Mouse (Mus musculus) lung, embryonic 16.5 days (tissue): ENCODE measurements around the gene Cd7. TPM values are rescaled to one million over a fixed set of nuclear protein-coding genes. Genes with fewer than 3 reads are reported as not detected.

Experiments
- ATAC-seq: fragments of 200-750 bp; cut with Nextera tagmentation; 2 replicates; pipeline ENCODE4 v1.8.0; 2017; ENCODE audit warnings: low read depth, mild to moderate bottlenecking, moderate library complexity
- H3K27ac ChIP-seq: fragments of 300-500 bp; sonication (generic); 2 replicates; pipeline ENCODE4 v1.5.1; 2014; ENCODE audit warnings: mild to moderate bottlenecking, control low read depth, low read length
- H3K27me3 ChIP-seq: fragments of 300-500 bp; sonication (generic); 2 replicates; pipeline ENCODE4 v1.6.1; 2014; ENCODE audit warnings: low read depth, low read length, mixed read lengths; ENCODE audit not compliant: control insufficient read depth, insufficient read depth
- H3K36me3 ChIP-seq: fragments of 300-500 bp; sonication (generic); 2 replicates; pipeline ENCODE4 v1.6.1; 2014; ENCODE audit warnings: low read length; ENCODE audit not compliant: control insufficient read depth, insufficient read depth
- H3K4me1 ChIP-seq: fragments of 300-500 bp; sonication (generic); replicated peaks from 2 replicates; pipeline ENCODE4 v1.6.1; 2014; ENCODE audit warnings: low read length, mixed read lengths; ENCODE audit not compliant: control insufficient read depth, insufficient read depth
- H3K4me2 ChIP-seq: fragments of 300-500 bp; sonication (generic); 2 replicates; pipeline ENCODE4 v1.6.1; 2014; ENCODE audit warnings: low read depth, low read length, control low read depth
- H3K4me3 ChIP-seq: fragments of 300-500 bp; sonication (generic); 2 replicates; pipeline ENCODE4 v1.5.1; 2014; ENCODE audit warnings: mild to moderate bottlenecking, low read length, control low read depth
- H3K9ac ChIP-seq: fragments of 300-500 bp; sonication (generic); 2 replicates; pipeline ENCODE4 v1.6.1; 2014; ENCODE audit warnings: low read length, control low read depth
- H3K9me3 ChIP-seq: fragments of 300-500 bp; sonication (generic); 2 replicates; pipeline ENCODE4 v1.6.1; 2016; ENCODE audit warnings: low read length; ENCODE audit not compliant: control insufficient read depth
- WGBS: fragments of 180-500 bp; shearing (Covaris S2); extraction: QIAGEN DNeasy Blood & Tissue Kit; methylation state at CpG from one replicate; pipeline ENCODE4 v1.1.7; 2014; 5-methylcytosine and 5-hydroxymethylcytosine counted together
- polyA plus RNA-seq: library from polyadenylated mRNA; unstranded; fragments of >200 nt; fragmentation: Nextera tagmentation; extraction: Ambion mirVana; gene quantifications from 2 replicates; pipeline ENCODE4 v1.2.1, GENCODE M21; 2015

The Cd7 gene
- polyA plus RNA-seq = 1.3 and 1.8 TPM in 2 replicates

DNA sequence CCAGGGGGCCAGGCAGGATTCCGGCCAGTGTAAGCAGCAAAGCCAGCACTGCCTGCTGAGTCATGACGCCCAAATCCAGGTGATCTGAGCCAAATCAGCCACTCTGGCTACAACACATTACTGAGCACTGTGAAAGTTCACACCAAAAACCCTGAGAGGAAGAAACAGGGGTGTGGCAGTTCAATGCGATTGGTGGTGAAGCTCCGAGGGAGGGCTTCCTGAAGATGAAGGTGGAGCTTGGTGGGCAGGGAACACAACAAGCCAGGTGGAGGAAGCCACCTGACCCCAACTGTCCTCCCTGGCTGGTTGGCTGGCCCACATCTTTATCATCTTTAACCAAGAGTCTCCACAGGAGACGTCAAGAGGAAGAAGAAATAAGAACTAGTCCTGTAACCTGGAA lies at the start of gene Cd7:
TSS of gene Cd7 (minus strand) at position 117 of the 400 bp plus-strand sequence.
- 51% methylated on average over 5 of the region's 5 CpGs for WGBS
- no peaks in the 10 kb centered on the region; the same call in 1 of the 2 replicates for H3K27me3 ChIP-seq
- no peaks in the 10 kb centered on the region for H3K9me3 ChIP-seq
- H3K36me3 ChIP-seq = no peaks in the 10 kb centered on the region
- H3K9ac ChIP-seq = no peak within 1 kb of the TSS
- no peak within 1 kb of the TSS for H3K4me3 ChIP-seq
- H3K27ac ChIP-seq = no peak within 1 kb of the TSS
- no peaks in the 10 kb centered on the region for H3K4me1 ChIP-seq
- H3K4me2 ChIP-seq = no peak within 1 kb of the TSS
- no peak for ATAC-seq

DNA sequence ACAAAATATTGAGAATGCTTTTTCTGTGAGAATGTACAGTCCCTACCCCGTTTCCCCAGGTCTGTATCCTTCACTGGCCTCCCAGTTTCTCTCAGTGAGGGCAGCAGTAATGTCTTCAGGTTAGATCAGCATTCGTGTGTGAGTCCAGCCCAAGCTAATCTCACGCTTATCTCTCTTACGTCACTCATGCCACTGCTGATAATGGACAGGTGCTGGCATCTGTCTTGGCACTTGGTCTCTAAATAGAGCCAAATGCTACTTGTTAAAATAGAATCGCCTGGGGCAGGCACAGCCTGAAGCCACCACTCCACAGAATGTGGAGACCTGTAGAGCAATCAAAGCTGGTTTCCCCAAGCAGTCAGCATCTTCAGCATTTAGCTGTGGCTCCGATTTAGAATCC lies 49.8 kb upstream of the Cd7 start:
- H3K4me2 ChIP-seq = no peak overlapping the region
- no peaks in the 10 kb centered on the region for H3K27me3 ChIP-seq
- no peak for ATAC-seq
- H3K9me3 ChIP-seq = no peaks in the 10 kb centered on the region
- H3K4me3 ChIP-seq = no peak overlapping the region
- H3K9ac ChIP-seq = no peak overlapping the region
- WGBS = 46% methylated on average over 6 of the region's 6 CpGs
- H3K27ac ChIP-seq = no peak overlapping the region
- H3K4me1 ChIP-seq = peaks cover 3% of the 10 kb centered on the region; the same call in 1 of the 2 replicates
- H3K36me3 ChIP-seq = no peaks in the 10 kb centered on the region

DNA sequence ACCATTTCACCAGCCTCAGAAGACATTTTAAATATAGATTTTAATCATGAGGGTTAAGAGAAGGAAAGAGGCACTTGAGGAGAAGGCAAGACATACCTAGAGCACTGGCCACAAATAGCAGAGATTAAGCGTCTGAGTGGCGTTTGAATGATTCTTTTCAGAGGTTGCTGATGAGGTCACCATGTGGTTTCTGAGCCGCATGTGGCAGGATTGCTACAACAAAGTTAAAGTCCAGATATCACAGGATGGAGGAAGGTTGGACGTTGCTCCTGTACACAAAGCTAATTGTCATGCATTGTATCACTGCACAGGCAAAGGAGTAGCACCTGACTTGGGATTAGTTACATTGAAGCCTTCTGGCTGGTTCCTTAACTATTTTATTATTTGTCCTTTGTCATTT lies 47.1 kb upstream of the Cd7 start:
- WGBS = 41% methylated on average over 4 of the region's 4 CpGs
- Histone ChIP-seq H3K27me3 (no peaks in the 10 kb centered on the region), H3K4me1 (peaks cover 3% of the 10 kb centered on the region; the same call in 1 of the 2 replicates), H3K4me2 (no peak overlapping the region), H3K27ac (no peak overlapping the region), H3K4me3 (no peak overlapping the region), H3K9ac (no peak overlapping the region), H3K36me3 (no peaks in the 10 kb centered on the region), H3K9me3 (no peaks in the 10 kb centered on the region)
- no peak for ATAC-seq

DNA sequence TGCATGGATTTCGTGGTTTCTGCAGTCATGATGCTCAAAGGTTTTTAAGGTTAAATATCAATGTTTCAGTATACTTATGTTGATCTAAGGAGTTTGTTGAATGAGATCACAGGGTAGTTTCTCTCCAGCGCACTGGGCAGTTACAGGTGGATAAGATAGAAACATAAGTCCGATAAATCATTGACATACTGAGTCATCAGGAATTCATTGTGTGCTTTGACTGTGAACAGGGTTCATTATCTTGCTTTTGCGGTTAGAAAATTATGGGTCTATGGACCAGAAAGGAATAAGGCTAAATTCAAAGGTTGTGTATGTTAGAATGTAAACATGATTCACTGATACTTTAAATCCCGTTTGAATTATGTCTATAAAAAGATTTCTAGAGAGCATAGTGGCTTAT lies 46.0 kb upstream of the Cd7 start:
- Histone ChIP-seq H3K9ac (no peak overlapping the region), H3K4me2 (no peak overlapping the region), H3K27ac (no peak overlapping the region), H3K9me3 (no peaks in the 10 kb centered on the region), H3K4me1 (no peaks in the 10 kb centered on the region), H3K36me3 (no peaks in the 10 kb centered on the region), H3K27me3 (no peaks in the 10 kb centered on the region), H3K4me3 (no peak overlapping the region)
- WGBS = 45% methylated on average over 5 of the region's 5 CpGs
- ATAC-seq = no peak

DNA sequence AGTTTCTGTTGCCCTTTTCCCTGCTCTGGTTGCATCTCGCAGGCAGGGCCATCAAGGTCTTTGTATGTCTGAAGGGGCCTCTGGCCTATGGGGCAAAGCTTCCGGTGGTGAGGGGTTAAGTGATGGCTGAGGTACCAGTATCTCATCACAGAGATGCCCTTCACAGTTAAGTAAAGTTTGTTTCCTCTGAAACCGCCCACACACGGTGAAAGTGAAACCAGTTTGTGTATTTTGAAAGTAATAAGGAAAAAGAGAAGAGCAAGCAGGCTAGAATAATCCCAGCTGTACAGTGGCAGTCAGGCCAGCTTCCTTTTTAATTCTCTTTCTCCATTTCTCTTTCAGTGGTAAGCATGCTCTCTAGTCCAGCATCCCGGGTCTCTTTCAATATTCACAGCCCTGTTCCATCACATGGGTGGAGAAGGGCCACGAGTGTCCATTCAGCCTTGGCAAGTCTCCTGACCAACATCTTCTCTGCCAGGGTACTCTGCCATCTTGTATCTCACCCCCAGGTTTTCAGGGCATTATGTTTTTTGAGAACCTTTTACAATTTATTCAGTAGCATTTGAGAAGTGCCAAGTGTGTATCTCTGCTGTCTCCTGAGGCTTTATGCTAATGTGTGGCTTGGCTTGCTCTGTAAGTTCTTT lies 43.8 kb upstream of the Cd7 start:
- H3K4me3 ChIP-seq = no peak overlapping the region
- 47% methylated on average over 6 of the region's 6 CpGs for WGBS
- no peak overlapping the region for H3K27ac ChIP-seq

DNA sequence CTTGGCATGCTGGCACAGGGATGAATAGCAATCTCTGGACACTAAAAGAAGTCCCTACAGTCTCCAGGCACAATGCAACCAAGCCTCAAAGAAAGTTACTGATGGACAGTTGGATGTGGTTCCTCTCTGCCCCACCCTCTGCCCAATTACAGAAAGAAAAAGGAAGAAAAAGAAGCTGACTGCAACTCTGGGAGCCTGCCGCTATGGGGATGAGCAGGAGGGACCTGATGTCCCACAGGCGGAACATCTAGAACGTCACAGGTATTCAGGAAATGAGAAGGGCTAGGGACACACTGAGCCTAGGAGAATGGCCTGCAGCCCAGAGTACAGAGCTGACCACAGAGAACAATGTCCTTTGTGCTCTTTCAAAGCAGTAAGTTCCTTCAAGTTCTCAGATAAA lies 43.0 kb upstream of the Cd7 start:
- no peak for ATAC-seq
- 79% methylated on average over 3 of the region's 3 CpGs for WGBS
- Histone ChIP-seq H3K4me1 (no peaks in the 10 kb centered on the region), H3K27ac (no peak overlapping the region), H3K36me3 (no peaks in the 10 kb centered on the region), H3K27me3 (no peaks in the 10 kb centered on the region), H3K9ac (no peak overlapping the region), H3K9me3 (no peaks in the 10 kb centered on the region), H3K4me3 (no peak overlapping the region), H3K4me2 (no peak overlapping the region)

More for the DNA sequence above, 43.8 kb upstream of the Cd7 start:
- H3K4me1 ChIP-seq = no peaks in the 10 kb centered on the region
- no peaks in the 10 kb centered on the region for H3K9me3 ChIP-seq
- no peak for ATAC-seq
- no peak overlapping the region for H3K4me2 ChIP-seq
- no peaks in the 10 kb centered on the region for H3K27me3 ChIP-seq
- no peaks in the 10 kb centered on the region for H3K36me3 ChIP-seq
- no peak overlapping the region for H3K9ac ChIP-seq

DNA sequence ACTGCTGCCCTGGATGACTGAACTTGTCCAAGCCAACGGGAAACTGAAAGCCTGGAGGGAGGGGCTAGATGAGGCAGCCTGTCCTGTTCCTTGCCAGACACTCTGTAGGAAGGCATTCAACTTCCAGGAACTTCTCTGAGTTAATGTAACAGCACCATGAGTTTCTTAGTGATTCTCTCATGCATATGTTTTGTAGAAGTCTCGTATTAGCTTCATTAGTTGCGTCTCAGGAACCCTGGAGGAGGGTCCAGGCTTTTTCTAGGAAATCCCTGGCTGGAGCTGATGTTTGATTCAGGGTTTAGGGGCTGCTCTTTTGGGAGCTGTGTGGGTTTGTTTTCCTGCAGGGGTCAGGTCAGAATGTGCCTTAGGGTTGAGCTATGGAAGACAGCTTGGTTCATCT lies 41.9 kb upstream of the Cd7 start, which contains the start of gene Sectm1a:
TSS of gene Sectm1a (minus strand) at position 101 of the 400 bp plus-strand sequence.
- ATAC-seq = no peak
- H3K27me3 ChIP-seq = no peaks in the 10 kb centered on the region
- 70% methylated on average over 3 of the region's 3 CpGs for WGBS
- no peaks in the 10 kb centered on the region for H3K9me3 ChIP-seq
- no peaks in the 10 kb centered on the region for H3K4me1 ChIP-seq
- H3K27ac ChIP-seq = no peak within 1 kb of the TSS
- no peak within 1 kb of the TSS for H3K4me3 ChIP-seq
- H3K9ac ChIP-seq = no peak within 1 kb of the TSS
- H3K36me3 ChIP-seq = no peaks in the 10 kb centered on the region
- no peak within 1 kb of the TSS for H3K4me2 ChIP-seq

DNA sequence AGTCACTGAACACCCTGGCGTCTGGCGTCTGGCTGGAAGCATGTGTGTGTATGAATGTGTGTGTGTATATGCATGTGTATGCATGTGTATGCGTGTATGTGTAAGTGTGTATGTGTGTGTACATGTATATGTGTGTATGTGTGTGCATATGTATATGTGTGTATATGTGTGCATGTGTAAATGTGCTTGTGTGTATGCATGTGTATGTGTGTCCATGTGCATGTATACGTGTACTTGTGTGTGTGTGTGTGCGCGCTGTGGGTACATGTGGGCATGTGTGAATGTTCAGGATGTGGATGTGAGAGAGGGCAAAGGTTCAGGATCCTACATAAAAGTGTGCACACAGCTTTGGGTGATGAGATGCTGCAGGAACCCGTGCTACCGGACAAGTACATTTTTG lies 41.1 kb upstream of the Cd7 start:
- H3K4me1 ChIP-seq = no peaks in the 10 kb centered on the region

DNA sequence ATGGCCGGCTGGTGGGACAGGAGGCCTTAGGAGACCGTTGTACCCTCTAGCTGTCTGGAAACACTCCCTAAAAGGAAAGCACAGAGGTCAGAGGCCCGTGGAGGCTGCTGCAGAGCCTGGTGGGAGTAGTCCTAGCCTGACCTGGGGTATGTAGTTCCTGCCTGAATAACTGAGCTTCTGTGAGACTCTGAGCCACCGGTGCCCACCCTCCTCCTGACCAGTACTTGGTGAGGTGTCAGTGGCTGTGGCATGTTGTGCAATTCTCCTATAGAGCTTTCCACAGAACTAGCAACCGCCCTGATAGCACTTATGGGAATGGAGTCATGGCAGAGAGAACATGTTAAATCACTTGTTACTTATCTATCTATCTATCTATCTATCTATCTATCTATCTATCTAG lies 36.4 kb upstream of the Cd7 start:
- Histone ChIP-seq H3K27ac (no peak overlapping the region), H3K4me3 (no peak overlapping the region), H3K4me2 (no peak overlapping the region), H3K4me1 (no peaks in the 10 kb centered on the region), H3K27me3 (no peaks in the 10 kb centered on the region), H3K9ac (no peak overlapping the region), H3K36me3 (no peaks in the 10 kb centered on the region), H3K9me3 (no peaks in the 10 kb centered on the region)
- ATAC-seq = no peak
- 65% methylated on average over 5 of the region's 5 CpGs for WGBS

More for the DNA sequence above, 41.1 kb upstream of the Cd7 start:
- no peak for ATAC-seq
- no peak overlapping the region for H3K4me2 ChIP-seq
- WGBS = 86% methylated on average over 8 of the region's 8 CpGs
- H3K9me3 ChIP-seq = no peaks in the 10 kb centered on the region
- H3K4me3 ChIP-seq = no peak overlapping the region
- no peaks in the 10 kb centered on the region for H3K27me3 ChIP-seq
- no peak overlapping the region for H3K27ac ChIP-seq
- H3K9ac ChIP-seq = no peak overlapping the region
- no peaks in the 10 kb centered on the region for H3K36me3 ChIP-seq
